Mouse (Mus musculus): ENCODE data around the gene Scgb2b11. TPM values are rescaled to one million over a fixed set of nuclear protein-coding genes. Genes with fewer than 3 reads are reported as not detected.
"Not testable (repeated sequence)": the region's sequence is repeated elsewhere in the genome, so short reads cannot be mapped to it uniquely, and the experiment has no call there.

Scgb2b11 gene
- not detected in 2 replicates for polyA plus RNA-seq (2015; fragmentation: Nextera tagmentation; extraction: Ambion mirVana)

- H3K4me2 ChIP-seq; H3K27ac ChIP-seq (replicated peaks); H3K27me3 ChIP-seq; ATAC-seq (ENCODE audit: insufficient read depth); H3K4me1 ChIP-seq (replicated peaks); H3K9ac ChIP-seq; H3K36me3 ChIP-seq (replicated peaks); H3K9me3 ChIP-seq (replicated peaks); H3K4me3 ChIP-seq (replicated peaks): not testable (repeated sequence)
- WGBS (ENCODE audit: insufficient replicate concordance), result 71% methylated on average over 2 of the region's 2 CpGs
Measured at GRCm38 (mm10) chr7:32211045-32211444, at the start of gene Scgb2b11. TSS of gene Scgb2b11 (minus strand) at chr7:32211145.

GRCm38 (mm10) chr7:32222540-32222939, 11.6 kb upstream of the Scgb2b11 start, which contains the start of gene Scgb1b11:
TSS of gene Scgb1b11 (plus strand) at chr7:32222840.
- ATAC-seq (ENCODE audit: insufficient read depth); H3K9me3 ChIP-seq (replicated peaks); H3K27ac ChIP-seq (replicated peaks): not testable (repeated sequence)

More at GRCm38 (mm10) chr7:32222540-32222939, 11.6 kb upstream of the Scgb2b11 start, which contains the start of gene Scgb1b11:
- no CpG with 5 or more reads among the region's 2 CpGs for WGBS (ENCODE audit: insufficient replicate concordance)
- H3K4me3 ChIP-seq (replicated peaks); H3K4me1 ChIP-seq (replicated peaks); H3K27me3 ChIP-seq; H3K4me2 ChIP-seq; H3K9ac ChIP-seq; H3K36me3 ChIP-seq (replicated peaks): not testable (repeated sequence)

Other genes starting within 250 kb of the Scgb2b11 start
- not detected in 2 replicates for gene Scgb1b10, start 110.3 kb downstream of the Scgb2b11 start, polyA plus RNA-seq (2015; fragmentation: Nextera tagmentation; extraction: Ambion mirVana)
- gene Scgb1b11, start 11.7 kb upstream of the Scgb2b11 start, polyA plus RNA-seq (2015; fragmentation: Nextera tagmentation; extraction: Ambion mirVana), result not detected in 2 replicates
- gene Scgb2b12, start 116.1 kb upstream of the Scgb2b11 start, polyA plus RNA-seq (2015; fragmentation: Nextera tagmentation; extraction: Ambion mirVana), result not detected in 2 replicates
- not detected in 2 replicates for gene Scgb1b12, start 123.0 kb upstream of the Scgb2b11 start, polyA plus RNA-seq (2015; fragmentation: Nextera tagmentation; extraction: Ambion mirVana)
- not detected in 2 replicates for gene Scgb1b29, start 230.4 kb upstream of the Scgb2b11 start, polyA plus RNA-seq (2015; fragmentation: Nextera tagmentation; extraction: Ambion mirVana)